Mouse (Mus musculus): ENCODE measurements at regions not wholly inside any gene's neighbourhood (a gene's known extent, or its start where the extent isn't known, plus 50 kb on each side); places are given as distances from the start of the nearest gene placed in this dataset.

GRCm38 (mm10) chr11:31759868-31760765, 88.4 kb upstream of the Bod1 start:
- peak; percentile 59 for ATAC-seq (ENCODE audit: low FRiP score, low TSS enrichment)
- no peaks in the 10 kb centered on the region for H3K4me1 ChIP-seq (ENCODE audit: insufficient read depth, low read length)
- H3K27me3 ChIP-seq (ENCODE audit: insufficient read depth, low read length) = no peaks in the 10 kb centered on the region
- no peak overlapping the region for H3K27ac ChIP-seq (ENCODE audit: low read length)
- no peaks in the 10 kb centered on the region for H3K36me3 ChIP-seq (ENCODE audit: insufficient read depth, low read length)
- no peaks in the 10 kb centered on the region for H3K9me3 ChIP-seq (ENCODE audit: low read length)
- 72% methylated on average over 9 of the region's 9 CpGs for WGBS
- no peak overlapping the region for H3K9ac ChIP-seq (replicated peaks; ENCODE audit: low read length)
- no peak overlapping the region for H3K4me3 ChIP-seq (ENCODE audit: low read length)
- H3K4me2 ChIP-seq (replicated peaks; ENCODE audit: low read depth, low read length) = no peak overlapping the region

GRCm38 (mm10) chr11:31763856-31764255, 92.2 kb upstream of the Bod1 start:
- H3K4me3 ChIP-seq (ENCODE audit: low read length) = no peak overlapping the region
- no peak overlapping the region for H3K27ac ChIP-seq (ENCODE audit: low read length)
- H3K9ac ChIP-seq (replicated peaks; ENCODE audit: low read length) = no peak overlapping the region
- no peaks in the 10 kb centered on the region for H3K9me3 ChIP-seq (ENCODE audit: low read length)
- H3K27me3 ChIP-seq (ENCODE audit: insufficient read depth, low read length) = no peaks in the 10 kb centered on the region
- no peak overlapping the region for H3K4me2 ChIP-seq (replicated peaks; ENCODE audit: low read depth, low read length)
- ATAC-seq (ENCODE audit: low FRiP score, low TSS enrichment) = no peak
- no peaks in the 10 kb centered on the region for H3K4me1 ChIP-seq (ENCODE audit: insufficient read depth, low read length)
- 73% methylated on average over 3 of the region's 3 CpGs for WGBS
- no peaks in the 10 kb centered on the region for H3K36me3 ChIP-seq (ENCODE audit: insufficient read depth, low read length)

GRCm38 (mm10) chr11:31766296-31766695, 94.6 kb upstream of the Bod1 start:
- H3K27ac ChIP-seq (ENCODE audit: low read length) = no peak overlapping the region
- H3K27me3 ChIP-seq (ENCODE audit: insufficient read depth, low read length) = no peaks in the 10 kb centered on the region
- ATAC-seq (ENCODE audit: low FRiP score, low TSS enrichment) = no peak
- H3K36me3 ChIP-seq (ENCODE audit: insufficient read depth, low read length) = no peaks in the 10 kb centered on the region
- 86% methylated on average over 5 of the region's 5 CpGs for WGBS
- no peak overlapping the region for H3K9ac ChIP-seq (replicated peaks; ENCODE audit: low read length)
- H3K4me3 ChIP-seq (ENCODE audit: low read length) = no peak overlapping the region
- H3K4me1 ChIP-seq (ENCODE audit: insufficient read depth, low read length) = no peaks in the 10 kb centered on the region
- H3K9me3 ChIP-seq (ENCODE audit: low read length) = no peaks in the 10 kb centered on the region
- no peak overlapping the region for H3K4me2 ChIP-seq (replicated peaks; ENCODE audit: low read depth, low read length)

- Histone ChIP-seq H3K36me3 (ENCODE audit: insufficient read depth, low read length) (no peaks in the 10 kb centered on the region), H3K9ac (replicated peaks; ENCODE audit: low read length) (no peak overlapping the region), H3K4me3 (ENCODE audit: low read length) (no peak overlapping the region), H3K27ac (ENCODE audit: low read length) (no peak overlapping the region), H3K27me3 (ENCODE audit: insufficient read depth, low read length) (no peaks in the 10 kb centered on the region), H3K4me1 (ENCODE audit: insufficient read depth, low read length) (no peaks in the 10 kb centered on the region), H3K4me2 (replicated peaks; ENCODE audit: low read depth, low read length) (no peak overlapping the region), H3K9me3 (ENCODE audit: low read length) (no peaks in the 10 kb centered on the region)
- ATAC-seq (ENCODE audit: low FRiP score, low TSS enrichment) = no peak
- 64% methylated on average over 10 of the region's 10 CpGs for WGBS
These were observed 96.2 kb upstream of the Bod1 start for GRCm38 (mm10) chr11:31767727-31768495.

DNA sequence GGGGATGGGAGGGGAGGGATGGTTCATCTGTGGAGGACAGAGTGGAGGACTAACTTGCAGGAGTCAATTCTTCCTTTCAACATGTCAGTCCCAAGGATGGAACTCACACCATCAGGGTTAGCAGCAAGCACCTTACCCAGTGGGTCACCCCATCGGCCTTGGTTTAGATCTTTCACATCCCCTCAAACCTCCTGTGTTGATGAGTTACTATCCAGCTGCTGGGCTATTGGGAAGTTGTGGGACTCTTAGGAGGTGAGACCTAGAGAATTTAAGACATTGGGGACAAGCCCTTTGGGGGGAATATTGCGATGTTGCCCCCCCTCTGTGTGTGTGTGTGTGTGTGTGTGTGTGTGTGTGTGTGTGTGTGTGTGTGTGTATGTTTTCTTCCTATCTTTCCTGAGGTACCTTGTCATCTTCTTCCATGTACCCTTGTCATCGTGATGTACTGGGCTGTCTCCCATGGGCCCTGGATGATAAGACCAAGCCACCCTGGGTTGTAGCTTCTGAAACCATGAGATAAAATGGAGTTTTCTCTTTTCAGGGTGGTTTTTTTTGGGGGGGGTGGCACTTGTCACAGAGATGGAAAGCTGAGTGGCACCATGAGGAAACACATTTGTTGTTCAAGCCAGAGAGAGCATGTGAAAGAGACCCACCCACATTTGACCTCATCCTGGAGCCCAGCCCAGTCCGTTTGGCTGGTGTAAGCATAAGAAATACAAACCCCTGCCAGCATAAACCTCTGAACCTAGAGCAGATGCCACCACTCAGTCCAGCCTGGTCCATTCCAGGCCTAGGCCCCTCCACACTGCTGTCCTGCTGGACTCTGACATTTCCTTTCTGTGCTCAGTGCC, 98.3 kb upstream of the Bod1 start:
- no peak overlapping the region for H3K9ac ChIP-seq (replicated peaks; ENCODE audit: low read length)
- H3K4me1 ChIP-seq (ENCODE audit: insufficient read depth, low read length) = no peaks in the 10 kb centered on the region
- H3K27me3 ChIP-seq (ENCODE audit: insufficient read depth, low read length) = no peaks in the 10 kb centered on the region
- H3K9me3 ChIP-seq (ENCODE audit: low read length) = no peaks in the 10 kb centered on the region
- H3K4me2 ChIP-seq (replicated peaks; ENCODE audit: low read depth, low read length) = no peak overlapping the region
- H3K4me3 ChIP-seq (ENCODE audit: low read length) = no peak overlapping the region
- peak; percentile 74 for ATAC-seq (ENCODE audit: low FRiP score, low TSS enrichment)
- no peaks in the 10 kb centered on the region for H3K36me3 ChIP-seq (ENCODE audit: insufficient read depth, low read length)
- no peak overlapping the region for H3K27ac ChIP-seq (ENCODE audit: low read length)
- WGBS = 73% methylated on average over 4 of the region's 4 CpGs

- H3K27ac ChIP-seq (ENCODE audit: low read length) = no peak overlapping the region
- 51% methylated on average over 7 of the region's 7 CpGs for WGBS
- no peak for ATAC-seq (ENCODE audit: low FRiP score, low TSS enrichment)
These were observed 99.2 kb upstream of the Bod1 start for GRCm38 (mm10) chr11:31770881-31771280.

GRCm38 (mm10) chr11:31771491-31772439, 100.1 kb upstream of the Bod1 start:
- WGBS = 85% methylated on average over 6 of the region's 6 CpGs
- H3K36me3 ChIP-seq (ENCODE audit: insufficient read depth, low read length) = no peaks in the 10 kb centered on the region
- 0 out of 2 replicates have a peak, but pooled peaks have one; percentile 15 for ATAC-seq (ENCODE audit: low FRiP score, low TSS enrichment)
- H3K27me3 ChIP-seq (ENCODE audit: insufficient read depth, low read length) = no peaks in the 10 kb centered on the region
- H3K4me1 ChIP-seq (ENCODE audit: insufficient read depth, low read length) = no peaks in the 10 kb centered on the region
- no peaks in the 10 kb centered on the region for H3K9me3 ChIP-seq (ENCODE audit: low read length)
- H3K27ac ChIP-seq (ENCODE audit: low read length) = no peak overlapping the region
- no peak overlapping the region for H3K9ac ChIP-seq (replicated peaks; ENCODE audit: low read length)
- no peak overlapping the region for H3K4me2 ChIP-seq (replicated peaks; ENCODE audit: low read depth, low read length)
- no peak overlapping the region for H3K4me3 ChIP-seq (ENCODE audit: low read length)

More at GRCm38 (mm10) chr11:31770881-31771280, 99.2 kb upstream of the Bod1 start:
- Histone ChIP-seq H3K4me3 (ENCODE audit: low read length) (no peak overlapping the region), H3K36me3 (ENCODE audit: insufficient read depth, low read length) (no peaks in the 10 kb centered on the region), H3K27me3 (ENCODE audit: insufficient read depth, low read length) (no peaks in the 10 kb centered on the region), H3K4me1 (ENCODE audit: insufficient read depth, low read length) (no peaks in the 10 kb centered on the region), H3K9me3 (ENCODE audit: low read length) (no peaks in the 10 kb centered on the region), H3K4me2 (replicated peaks; ENCODE audit: low read depth, low read length) (no peak overlapping the region), H3K9ac (replicated peaks; ENCODE audit: low read length) (no peak overlapping the region)

GRCm38 (mm10) chr11:31777531-31777930, 94.5 kb upstream of the Cpeb4 start:
- Histone ChIP-seq H3K36me3 (ENCODE audit: insufficient read depth, low read length) (no peaks in the 10 kb centered on the region), H3K27me3 (ENCODE audit: insufficient read depth, low read length) (no peaks in the 10 kb centered on the region), H3K4me3 (ENCODE audit: low read length) (no peak overlapping the region), H3K4me2 (replicated peaks; ENCODE audit: low read depth, low read length) (no peak overlapping the region), H3K4me1 (ENCODE audit: insufficient read depth, low read length) (no peaks in the 10 kb centered on the region), H3K27ac (ENCODE audit: low read length) (no peak overlapping the region), H3K9me3 (ENCODE audit: low read length) (no peaks in the 10 kb centered on the region), H3K9ac (replicated peaks; ENCODE audit: low read length) (no peak overlapping the region)
- 76% methylated on average over 8 of the region's 8 CpGs for WGBS
- no peak for ATAC-seq (ENCODE audit: low FRiP score, low TSS enrichment)

DNA sequence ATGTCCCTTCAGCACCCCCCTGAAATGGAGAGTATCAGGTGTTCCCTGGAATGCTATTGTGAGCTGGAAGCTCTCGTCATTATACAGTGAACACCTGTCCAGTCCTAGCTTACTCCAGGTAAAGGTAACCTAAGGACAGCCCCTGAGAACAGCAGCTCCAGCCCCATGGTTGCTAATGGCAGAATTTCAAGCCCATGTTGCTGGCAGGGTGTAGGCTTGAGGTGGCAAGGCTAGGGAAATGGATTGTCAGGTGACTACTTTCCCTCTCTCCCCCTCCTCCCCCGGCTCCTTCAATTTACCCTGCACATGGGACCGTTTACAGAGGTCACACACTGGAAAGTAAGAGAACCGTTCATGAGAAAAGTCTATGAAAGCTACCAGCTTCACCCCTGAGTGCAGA, 93.2 kb upstream of the Cpeb4 start:
- H3K27ac ChIP-seq (ENCODE audit: low read length) = no peak overlapping the region
- H3K9me3 ChIP-seq (ENCODE audit: low read length) = peaks cover 7% of the 10 kb centered on the region; the same call in 1 of the 2 replicates
- no peak overlapping the region for H3K4me3 ChIP-seq (ENCODE audit: low read length)
- no peaks in the 10 kb centered on the region for H3K36me3 ChIP-seq (ENCODE audit: insufficient read depth, low read length)
- no peak overlapping the region for H3K4me2 ChIP-seq (replicated peaks; ENCODE audit: low read depth, low read length)
- H3K27me3 ChIP-seq (ENCODE audit: insufficient read depth, low read length) = no peaks in the 10 kb centered on the region
- no peak overlapping the region for H3K9ac ChIP-seq (replicated peaks; ENCODE audit: low read length)
- WGBS = 47% methylated on average over 4 of the region's 4 CpGs
- 0 out of 2 replicates have a peak, but pooled peaks have one; percentile 23 for ATAC-seq (ENCODE audit: low FRiP score, low TSS enrichment)
- H3K4me1 ChIP-seq (ENCODE audit: insufficient read depth, low read length) = no peaks in the 10 kb centered on the region
